Mouse (Mus musculus): ENCODE data around the gene Tcp10b.
"Not testable (repeated sequence)": the region's sequence is repeated elsewhere in the genome, so short reads cannot be mapped to it uniquely, and the experiment has no call there.

DNA sequence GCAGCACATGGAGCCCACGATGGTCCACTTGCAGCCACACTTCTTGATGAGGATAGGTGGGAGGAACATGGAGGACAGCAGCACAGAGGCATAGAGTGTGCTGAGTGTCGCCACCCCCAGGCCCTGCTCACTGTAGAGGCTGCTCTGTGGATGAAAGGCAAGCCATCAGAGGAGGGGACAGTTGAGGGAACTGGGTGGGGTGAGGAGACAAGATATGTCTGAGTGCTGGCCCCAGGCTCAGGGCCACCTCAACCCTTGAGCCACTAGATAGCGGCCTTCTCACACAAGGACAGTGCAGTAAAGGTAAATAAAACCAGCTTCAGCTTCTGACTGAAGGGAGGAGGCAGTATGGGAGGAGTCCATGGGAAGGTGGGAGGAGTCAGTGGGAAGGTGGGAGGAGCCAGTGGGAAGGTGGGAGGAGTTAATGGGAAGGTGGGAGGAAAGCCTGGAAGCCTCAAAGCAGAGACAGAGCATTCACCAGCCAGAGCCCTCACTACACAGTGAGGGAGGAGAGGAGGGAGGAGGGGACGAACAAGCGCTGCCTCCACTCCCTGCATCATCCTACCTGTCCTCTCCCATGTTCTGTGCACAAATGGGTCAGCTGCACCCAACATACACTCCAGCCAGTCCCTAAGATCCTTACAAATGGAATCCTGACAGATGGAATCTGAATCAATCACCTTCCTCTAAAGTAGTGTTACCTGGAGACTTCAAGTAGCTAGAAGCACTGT, 62.6 kb downstream of the Tcp10b start:
- TF ChIP-seq CTCF (IDR thresholded peaks at IDR 0.05; ENCODE audit: control insufficient read depth, insufficient read depth, insufficient replicate concordance, low read depth, low read length); POLR2A (IDR thresholded peaks at IDR 0.05; ENCODE audit: control insufficient read depth, low read depth, low read length): not testable (repeated sequence)
